Mouse (Mus musculus) gastrocnemius, adult 18-20 months (tissue): ENCODE data around the gene Apbb2. TPM values are rescaled to one million over a fixed set of nuclear protein-coding genes. Genes with fewer than 3 reads are reported as not detected.
A peak's percentile ranks its signal among the peaks of the same experiment; 100 is the strongest.

ENCODE experiments used
- DNase-seq: peaks from one replicate; pipeline ENCODE4 v3.0.0; 2021; ENCODE audit warnings: low spot score
- total RNA-seq, 2 experiments: library from RNA; stranded (reverse); gene quantifications; 2 replicates each; pipeline ENCODE4 v1.2.3; 2021

Apbb2 gene
- total RNA-seq, 2 experiments from 2014 or later = 37.4 to 40.4 TPM

GRCm38 (mm10) chr5:66384806-66385446 lies 233.7 kb downstream of the Apbb2 start:
- DNase-seq = peak; percentile 11

- DNase-seq = no peak
Measured at GRCm38 (mm10) chr5:66384114-66384513, 234.5 kb downstream of the Apbb2 start.

DNA sequence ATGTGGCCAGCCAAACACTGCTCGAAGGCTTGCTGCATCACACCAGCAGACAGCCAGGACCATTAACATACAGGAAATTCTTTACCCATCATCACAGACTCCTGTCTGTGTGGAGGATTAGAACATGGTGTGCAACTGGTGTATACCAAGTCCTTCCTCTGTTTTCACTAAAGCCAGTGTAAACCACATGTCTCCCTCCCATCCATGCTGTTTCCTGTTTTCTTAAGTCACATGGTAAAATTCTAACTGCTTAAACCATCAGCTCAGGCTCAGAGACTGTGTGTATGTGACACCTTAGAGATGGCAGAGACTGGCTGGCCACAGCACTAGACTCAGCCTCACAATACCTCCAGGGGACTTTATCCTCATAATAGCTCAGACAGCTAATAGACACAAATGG lies 236.5 kb downstream of the Apbb2 start:
- no peak for DNase-seq

DNA sequence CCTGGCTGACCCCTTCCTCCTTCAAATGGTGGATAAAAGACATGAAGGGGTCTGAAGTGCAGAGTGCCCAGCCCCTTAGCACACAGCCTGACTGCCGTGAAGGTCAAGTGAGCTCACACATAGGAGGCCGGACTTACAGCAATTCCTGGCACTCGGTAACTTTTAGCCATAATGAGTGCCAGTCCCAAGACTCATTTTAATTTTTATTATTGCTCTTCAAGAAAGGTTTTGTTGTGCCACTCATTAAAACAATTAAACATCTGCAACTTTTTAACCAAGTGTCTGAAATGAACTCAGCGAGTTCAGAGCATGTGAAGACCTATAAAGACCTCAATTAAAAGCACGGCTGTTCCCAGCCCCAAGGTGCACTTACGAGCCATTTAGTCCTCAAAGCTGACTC lies 239.6 kb downstream of the Apbb2 start:
- no peak for DNase-seq

- DNase-seq = peak; percentile 15
Measured at GRCm38 (mm10) chr5:66376589-66377270, 241.9 kb downstream of the Apbb2 start.

DNA sequence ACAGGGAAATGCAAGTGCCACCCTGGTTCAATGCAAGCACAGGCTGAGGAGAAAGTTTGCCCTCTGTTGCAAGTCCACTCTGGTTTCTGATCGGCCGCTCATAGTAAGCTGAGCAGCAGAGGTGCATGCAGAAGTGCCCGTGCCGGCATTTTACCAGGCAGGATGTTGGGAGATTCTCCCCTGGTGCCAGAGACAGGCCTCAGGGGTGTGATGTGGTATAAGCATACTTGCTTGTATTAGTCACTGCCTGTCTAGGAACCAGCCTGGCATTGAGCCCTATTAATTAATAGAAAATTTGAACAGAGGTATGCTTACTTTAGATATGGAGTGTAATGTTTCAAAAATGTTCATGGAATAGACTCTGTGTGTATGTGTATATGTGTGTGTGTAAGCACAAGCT lies 244.2 kb downstream of the Apbb2 start:
- no peak for DNase-seq

DNA sequence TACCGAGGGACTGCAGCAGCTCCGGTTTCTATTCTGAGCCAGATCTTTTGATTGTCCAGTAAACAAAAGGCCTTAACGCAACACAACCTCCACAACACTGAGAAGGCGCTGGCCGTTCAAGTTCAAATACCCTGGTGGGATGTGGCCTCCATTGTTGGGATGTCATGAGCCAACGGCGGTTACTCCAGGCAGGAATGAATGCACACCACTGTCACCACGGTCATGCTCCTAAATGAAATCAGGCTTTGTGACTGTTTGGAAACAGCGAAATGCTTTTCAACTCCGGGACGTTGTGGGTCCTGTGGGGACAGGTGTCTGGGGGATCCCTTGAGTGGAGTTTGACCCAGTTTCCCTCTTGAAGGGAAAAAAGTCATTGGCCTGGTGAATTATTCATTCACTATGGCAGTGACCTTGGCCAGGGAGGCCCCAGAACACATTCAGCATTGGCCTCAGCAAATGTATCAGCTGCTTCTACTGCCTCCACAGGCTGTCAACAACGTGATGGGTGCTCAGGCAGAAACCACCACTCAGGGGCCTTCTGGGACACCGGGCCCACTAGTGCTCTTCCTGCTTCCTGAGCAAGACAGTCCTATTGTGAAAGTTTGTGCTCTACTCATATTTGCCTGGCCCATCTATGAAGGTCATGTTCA lies 244.9 kb downstream of the Apbb2 start:
- no peak for DNase-seq

DNA sequence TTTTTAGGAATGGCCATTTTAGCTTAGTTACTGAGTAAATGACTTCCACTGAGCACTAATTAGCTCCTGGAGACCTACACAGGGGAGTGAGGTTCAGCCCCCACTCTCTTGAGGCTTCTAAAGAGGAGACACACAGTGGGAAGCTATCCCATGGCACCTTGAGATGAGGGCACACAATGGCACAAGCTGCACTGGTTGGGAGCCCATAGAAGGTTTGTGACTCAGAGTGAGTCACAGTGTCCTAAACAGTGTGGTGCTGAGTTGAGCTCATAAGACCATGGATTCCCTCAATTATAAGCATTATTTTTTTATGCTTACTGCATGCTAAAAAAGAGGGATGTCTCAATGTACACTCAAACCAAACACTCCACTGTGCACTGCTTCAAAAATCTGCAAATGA lies 247.5 kb downstream of the Apbb2 start:
- DNase-seq = no peak

GRCm38 (mm10) chr5:66368966-66369365 lies 249.6 kb downstream of the Apbb2 start:
- DNase-seq = peak; percentile 43

DNA sequence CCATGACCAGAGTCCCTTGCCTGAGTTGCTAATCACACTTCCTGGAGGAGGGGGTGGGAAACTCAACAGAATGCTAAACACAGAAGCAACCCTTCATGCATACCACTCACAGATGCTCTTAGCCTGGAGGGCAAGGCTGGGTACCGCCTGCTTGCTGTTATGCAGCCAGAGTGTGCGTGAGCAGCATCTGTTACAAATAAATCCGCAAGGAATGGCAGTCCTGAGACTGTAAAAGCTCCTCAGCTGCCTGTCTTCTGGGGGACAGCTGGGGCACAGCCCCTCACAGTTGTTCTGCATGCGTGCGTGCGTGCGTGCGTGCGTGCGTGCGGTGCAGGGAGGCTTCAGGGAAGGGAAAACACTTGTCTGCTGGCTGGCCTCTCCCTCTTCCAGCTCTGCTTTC lies 250.9 kb downstream of the Apbb2 start:
- DNase-seq = no peak

- DNase-seq = no peak
Measured at GRCm38 (mm10) chr5:66363274-66364261, 255.0 kb downstream of the Apbb2 start.

DNA sequence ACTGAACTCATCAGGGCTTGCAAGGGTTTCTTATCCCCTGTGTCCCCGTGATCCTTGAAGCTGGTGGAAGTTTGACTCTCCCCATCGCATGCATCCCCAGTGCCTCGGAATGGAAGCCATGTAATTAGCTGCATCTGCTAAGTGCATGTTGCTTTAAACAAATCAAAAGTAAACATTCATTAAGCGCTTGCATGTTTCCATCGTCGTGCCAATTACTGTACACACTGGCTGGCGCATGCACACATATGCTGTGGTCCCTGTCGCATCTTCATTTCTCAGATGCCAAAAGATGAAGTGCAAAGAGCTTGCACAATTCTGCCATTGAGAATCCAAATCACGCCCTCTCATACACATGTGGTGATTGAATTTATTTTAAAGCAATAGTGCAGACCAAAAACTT lies 257.8 kb downstream of the Apbb2 start:
- no peak for DNase-seq

GRCm38 (mm10) chr5:66359742-66360423 lies 258.7 kb downstream of the Apbb2 start:
- no peak for DNase-seq

GRCm38 (mm10) chr5:66355147-66355546 lies 263.4 kb downstream of the Apbb2 start:
- no peak for DNase-seq

GRCm38 (mm10) chr5:66353876-66354275 lies 264.7 kb downstream of the Apbb2 start:
- DNase-seq = no peak

DNA sequence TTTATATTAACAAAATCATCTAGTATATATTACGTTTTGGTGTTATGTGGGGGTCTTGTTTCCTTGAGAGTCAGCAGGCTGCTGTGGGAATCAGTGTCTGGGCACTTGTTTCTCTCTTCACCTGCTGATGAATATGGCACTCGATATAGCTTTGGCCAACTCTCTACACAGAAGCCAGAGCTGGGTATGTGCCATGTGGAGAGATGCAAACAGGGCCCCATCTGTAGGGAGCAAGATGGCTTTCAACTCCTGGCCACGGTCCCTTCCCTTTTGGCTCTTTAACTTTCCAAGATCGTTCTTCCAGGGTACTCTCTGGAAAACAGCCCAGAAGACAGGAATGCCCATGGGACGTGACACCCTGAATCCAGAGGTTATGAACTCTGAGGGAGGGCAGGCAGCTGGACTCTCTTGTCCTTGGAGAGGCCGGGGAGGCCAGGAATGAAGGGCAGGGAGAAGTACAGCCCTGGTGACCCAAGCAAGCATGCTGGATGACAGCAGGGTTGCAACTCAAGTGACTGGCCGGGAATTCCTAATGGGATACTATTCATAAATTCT lies 266.7 kb downstream of the Apbb2 start:
- DNase-seq = no peak

- no peak for DNase-seq
Measured at GRCm38 (mm10) chr5:66351064-66351463, 267.5 kb downstream of the Apbb2 start.

DNA sequence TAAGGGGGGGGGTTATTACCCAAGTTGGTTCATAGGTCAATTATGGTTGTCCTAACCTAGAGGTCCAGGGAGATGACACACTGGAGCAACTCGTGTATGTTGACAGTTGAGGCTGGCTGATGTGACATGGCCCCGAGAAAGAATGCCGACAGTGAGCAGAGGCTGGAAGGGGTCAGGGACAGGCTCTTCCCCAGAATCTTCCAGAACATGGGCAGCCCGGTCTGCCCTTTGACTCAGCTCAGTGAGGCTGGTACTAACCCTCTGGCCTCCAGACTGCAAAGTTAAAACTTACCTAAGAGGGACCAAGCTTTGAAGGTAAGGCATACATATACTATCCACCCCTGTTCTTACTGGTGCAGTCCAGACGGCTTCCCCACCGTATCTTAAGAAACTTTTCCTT lies 268.0 kb downstream of the Apbb2 start:
- no peak for DNase-seq

- DNase-seq = no peak
Measured at GRCm38 (mm10) chr5:66348421-66348820, 270.2 kb downstream of the Apbb2 start.

- DNase-seq = no peak
Measured at GRCm38 (mm10) chr5:66346756-66347155, 271.8 kb downstream of the Apbb2 start.

- DNase-seq = no peak
Measured at GRCm38 (mm10) chr5:66345140-66345539, 273.4 kb downstream of the Apbb2 start.
